Comparison of ENCODE assay signal across 8 mouse cellular contexts in genomic region chr4:100527554-100528001, GRCm38 (mm10). TPM values are rescaled to one million over a fixed set of nuclear protein-coding genes. Genes with fewer than 3 reads are reported as not detected.
A peak's percentile ranks its signal among the peaks of the same experiment; 100 is the strongest.
DNase-seq lines count a peak whose midpoint lies in the region; ATAC-seq and TF ChIP-seq lines count a peak whose summit lies in the region.

No protein-coding gene starts in this region.

- peak overlapping the region; percentile 85 for H3K27ac ChIP-seq in embryonic facial prominence, embryonic 10.5 days (replicated peaks)
- no peak overlapping the region for H3K27ac ChIP-seq in hindbrain, embryonic 12.5 days
- no peak overlapping the region for H3K27ac ChIP-seq in midbrain, embryonic 11.5 days (ENCODE audit: low read depth, low read length)
- no peak overlapping the region for H3K27ac ChIP-seq in thymus, adult 2 months (ENCODE audit: control insufficient read depth, insufficient read depth, low read length)

- H3K9me3 ChIP-seq in embryonic facial prominence, embryonic 10.5 days = no peaks in the 10 kb centered on the region
- H3K9me3 ChIP-seq in hindbrain, embryonic 12.5 days (replicated peaks) = no peaks in the 10 kb centered on the region
- H3K9me3 ChIP-seq in midbrain, embryonic 11.5 days (ENCODE audit: control insufficient read depth, low read length) = no peaks in the 10 kb centered on the region

- no peak for TF ChIP-seq POLR2A in thymus, adult 2 months (IDR thresholded peaks at IDR 0.05; ENCODE audit: control insufficient read depth, extremely low read depth, insufficient read depth, low read length, poor library complexity)

- DNase-seq in kidney, postnatal 10 days = peak; percentile 46
- DNase-seq in kidney, adult 18-20 months = no peak
- peak; percentile 85 for DNase-seq in embryonic facial prominence, embryonic 10.5 days (ENCODE audit: low spot score)
- DNase-seq in midbrain, embryonic 11.5 days (ENCODE audit: low spot score, missing footprints) = peak; percentile 92
- no peak for DNase-seq in thymus, adult 2 months
- no peak for DNase-seq in urinary bladder, postnatal 10 days (ENCODE audit: low spot score)

- 2% methylated on average over 15 of the region's 15 CpGs for WGBS in embryonic facial prominence, embryonic 10.5 days
- WGBS in hindbrain, embryonic 12.5 days = 5% methylated on average over 15 of the region's 15 CpGs
- WGBS in midbrain, embryonic 11.5 days = 3% methylated on average over 15 of the region's 15 CpGs
- WGBS in thymus, adult 2 months = 24% methylated on average over 15 of the region's 15 CpGs

- no peak for TF ChIP-seq CTCF in thymus, adult 2 months (IDR thresholded peaks at IDR 0.05; ENCODE audit: borderline replicate concordance, control insufficient read depth, extremely low read depth, insufficient read depth, low read length, poor library complexity)

- H3K27me3 ChIP-seq in embryonic facial prominence, embryonic 10.5 days (replicated peaks; ENCODE audit: low read depth, poor library complexity, severe bottlenecking) = peaks cover 28% of the 10 kb centered on the region
- peaks cover 31% of the 10 kb centered on the region for H3K27me3 ChIP-seq in hindbrain, embryonic 12.5 days
- H3K27me3 ChIP-seq in midbrain, embryonic 11.5 days (ENCODE audit: control insufficient read depth, insufficient read depth, low read length) = peaks cover 25% of the 10 kb centered on the region
- H3K27me3 ChIP-seq in thymus, adult 2 months (ENCODE audit: control insufficient read depth, insufficient read depth, low read length) = no peaks in the 10 kb centered on the region

- H3K4me3 ChIP-seq in embryonic facial prominence, embryonic 10.5 days = peak overlapping the region; percentile 49
- no peak overlapping the region; the same call in 1 of the 2 replicates for H3K4me3 ChIP-seq in hindbrain, embryonic 12.5 days
- peak overlapping the region; percentile 8; the same call in 1 of the 2 replicates for H3K4me3 ChIP-seq in midbrain, embryonic 11.5 days (ENCODE audit: low read depth, low read length)
- H3K4me3 ChIP-seq in thymus, adult 2 months (ENCODE audit: control insufficient read depth, insufficient read depth, low read length) = no peak overlapping the region

- H3K4me2 ChIP-seq in hindbrain, embryonic 12.5 days (replicated peaks) = peak overlapping the region; percentile 46
- H3K4me2 ChIP-seq in midbrain, embryonic 11.5 days = peak overlapping the region; percentile 25

- no peak overlapping the region for H3K9ac ChIP-seq in hindbrain, embryonic 12.5 days
- H3K9ac ChIP-seq in midbrain, embryonic 11.5 days (ENCODE audit: low read length) = no peak overlapping the region

- no peaks in the 10 kb centered on the region for H3K36me3 ChIP-seq in embryonic facial prominence, embryonic 10.5 days (replicated peaks)
- no peaks in the 10 kb centered on the region for H3K36me3 ChIP-seq in hindbrain, embryonic 12.5 days
- H3K36me3 ChIP-seq in midbrain, embryonic 11.5 days (ENCODE audit: control insufficient read depth, insufficient read depth, low read length) = no peaks in the 10 kb centered on the region
- no peaks in the 10 kb centered on the region for H3K36me3 ChIP-seq in thymus, adult 2 months (ENCODE audit: control insufficient read depth, insufficient read depth, low read length)

- no peak for ATAC-seq in hindbrain, embryonic 12.5 days (ENCODE audit: low FRiP score)
- ATAC-seq in midbrain, embryonic 11.5 days (ENCODE audit: low FRiP score) = peak; percentile 33; the same call in 1 of the 2 replicates
- no peak for ATAC-seq in activated CD4-positive, CD25-positive, alpha-beta regulatory T cell, adult 4 months

- H3K4me1 ChIP-seq in embryonic facial prominence, embryonic 10.5 days = peaks cover 55% of the 10 kb centered on the region
- H3K4me1 ChIP-seq in hindbrain, embryonic 12.5 days = peaks cover 14% of the 10 kb centered on the region
- H3K4me1 ChIP-seq in midbrain, embryonic 11.5 days (ENCODE audit: control insufficient read depth, insufficient read depth, low read length) = peaks cover 3% of the 10 kb centered on the region; the same call in 1 of the 2 replicates
- no peaks in the 10 kb centered on the region for H3K4me1 ChIP-seq in thymus, adult 2 months (replicated peaks; ENCODE audit: control insufficient read depth, insufficient read depth, low read length)

RNA-seq across cellular contexts. Expression of gene Ube2u, which starts 48.9 kb away (rescaled TPM):
- 0.59 and 0.73 TPM in 2 replicates for polyA plus RNA-seq in embryonic facial prominence, embryonic 10.5 days (2016; fragmentation: Nextera tagmentation; extraction: Ambion mirVana)
- 0.90 and 1.2 TPM in 2 replicates for polyA plus RNA-seq in hindbrain, embryonic 12.5 days (2016; fragmentation: Nextera tagmentation; extraction: Ambion mirVana)
- 0.42 and 0.69 TPM in 2 replicates for polyA plus RNA-seq in midbrain, embryonic 11.5 days (2014; fragmentation: Nextera tagmentation; extraction: Ambion mirVana)
- polyA plus RNA-seq in activated CD4-positive, CD25-positive, alpha-beta regulatory T cell, adult 4 months (2017; shearing (Covaris generic)) = not detected
- not detected in 2 replicates for polyA plus RNA-seq in thymus, adult 2 months (2012; rRNA removed)

Comparison
In these comparisons a context has a peak if more than half of its experiments do, and no peak if none do; other contexts are left out.
1. DNase-seq: peak in kidney, postnatal 10 days (single experiment), embryonic facial prominence, embryonic 10.5 days (single experiment) and midbrain, embryonic 11.5 days (single experiment); none in kidney, adult 18-20 months (single experiment), thymus, adult 2 months (single experiment) and urinary bladder, postnatal 10 days (single experiment).
2. H3K4me3 ChIP-seq: peak in embryonic facial prominence, embryonic 10.5 days (single experiment) and midbrain, embryonic 11.5 days (single experiment); none in hindbrain, embryonic 12.5 days (single experiment) and thymus, adult 2 months (single experiment).